Mouse (Mus musculus): ENCODE data around the gene Gpc5.

Gene Gpc5

DNA sequence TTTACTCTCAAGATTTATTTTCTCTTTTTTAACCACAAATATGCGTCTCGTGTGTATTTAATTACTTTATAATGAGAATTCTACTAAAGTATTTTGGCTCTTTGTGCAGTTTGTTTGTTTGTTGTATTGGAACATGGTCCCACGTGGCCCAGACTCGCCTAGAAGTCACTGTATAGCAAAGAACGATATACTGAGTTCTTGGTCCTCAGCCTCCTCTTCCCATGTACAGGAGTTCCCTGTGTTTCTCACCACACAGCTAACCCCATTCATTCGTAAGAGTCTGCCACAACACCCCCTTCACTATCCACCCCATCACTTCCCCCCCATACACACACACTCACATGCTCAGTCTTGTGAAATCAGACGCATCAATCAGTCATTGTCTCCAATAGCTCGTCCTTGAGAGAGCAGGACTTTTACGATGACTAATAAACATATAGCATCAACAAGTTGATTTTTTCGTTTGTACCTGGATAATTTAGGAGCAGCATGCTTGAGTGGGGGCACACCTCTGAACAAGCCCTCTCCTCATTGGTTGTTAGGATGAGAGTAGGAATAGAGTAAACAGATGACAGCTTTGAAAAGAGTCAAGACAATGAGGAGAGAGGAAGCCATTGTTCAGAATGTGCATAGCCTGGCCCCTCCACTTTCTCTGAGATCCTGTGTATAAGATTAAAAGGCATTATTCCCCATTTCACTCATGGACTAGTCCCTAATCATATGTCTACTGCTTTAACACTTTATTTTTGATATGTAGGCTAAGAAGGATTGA lies 740.0 kb downstream of the Gpc5 start:
- no peak for DNase-seq (ENCODE audit: low spot score in 2 of 2)

DNA sequence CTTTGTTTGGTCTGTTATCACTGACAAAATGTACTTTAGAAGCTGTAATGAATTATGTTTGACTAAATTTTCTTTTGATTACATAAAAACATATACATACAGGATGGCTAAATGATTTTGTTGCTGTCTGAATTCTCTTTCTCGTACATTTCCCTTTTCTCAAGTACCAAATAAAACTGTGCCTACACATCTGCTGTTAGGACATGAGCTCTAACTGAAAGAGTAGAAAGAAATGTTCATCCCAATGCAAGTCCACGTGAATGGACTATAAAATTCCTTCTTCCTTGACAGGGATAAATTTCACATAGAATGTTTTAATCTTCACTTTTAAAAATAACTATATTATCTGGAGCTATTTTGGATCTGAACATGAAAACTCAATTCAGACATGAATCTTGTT lies 751.8 kb downstream of the Gpc5 start:
- no peak for DNase-seq (ENCODE audit: low spot score in 2 of 2)

DNA sequence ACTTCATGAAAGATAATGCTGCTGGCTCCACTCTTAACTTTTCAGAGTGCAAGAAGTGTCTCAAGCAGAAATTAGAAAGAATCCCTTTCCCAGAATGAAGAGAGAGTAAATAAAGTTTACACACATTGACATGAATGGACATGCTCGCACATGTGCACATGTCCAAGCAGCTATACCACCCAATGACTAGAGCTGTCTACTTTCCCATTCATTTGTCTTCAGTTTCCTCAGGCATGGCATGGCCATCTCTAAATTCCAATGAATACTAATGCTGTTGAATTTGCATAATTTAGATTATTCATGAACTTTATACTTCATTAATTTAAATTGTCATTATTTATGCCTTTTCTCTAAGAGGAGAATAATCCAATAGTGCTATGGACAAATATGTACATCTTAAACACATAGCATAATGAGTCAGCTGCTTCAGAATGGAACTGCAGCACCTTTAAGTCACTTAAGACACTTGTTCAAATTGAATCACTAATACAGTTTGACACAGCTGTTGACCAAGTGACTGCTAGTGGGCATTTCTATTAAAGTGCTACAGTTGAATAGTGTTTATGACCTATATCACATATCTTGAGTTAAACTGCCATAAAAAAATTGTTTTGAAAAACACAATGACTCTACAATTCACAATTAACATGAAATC lies 752.9 kb downstream of the Gpc5 start:
- DNase-seq (ENCODE audit: low spot score in 2 of 2): no peak

DNA sequence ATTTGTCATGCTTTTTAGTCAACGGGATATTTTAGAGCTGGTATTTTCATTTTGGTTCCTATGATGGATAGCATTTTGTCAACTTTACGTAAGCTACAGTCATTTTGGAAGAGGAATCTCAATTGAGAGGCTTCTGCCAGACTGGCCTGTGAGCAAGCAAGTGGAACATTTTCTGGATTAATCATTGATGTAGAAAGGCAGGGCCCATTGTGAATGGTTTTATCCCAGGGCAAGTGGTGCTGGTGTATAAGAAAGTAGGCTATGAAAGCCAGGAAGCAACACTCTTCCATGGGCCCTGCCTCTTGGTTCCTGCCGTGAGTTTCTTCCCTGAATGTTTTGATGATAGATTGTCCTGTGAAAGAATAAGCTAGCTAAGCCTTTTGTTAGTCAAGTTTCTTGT lies 777.1 kb downstream of the Gpc5 start:
- no peak for DNase-seq (ENCODE audit: low spot score in 2 of 2)

DNA sequence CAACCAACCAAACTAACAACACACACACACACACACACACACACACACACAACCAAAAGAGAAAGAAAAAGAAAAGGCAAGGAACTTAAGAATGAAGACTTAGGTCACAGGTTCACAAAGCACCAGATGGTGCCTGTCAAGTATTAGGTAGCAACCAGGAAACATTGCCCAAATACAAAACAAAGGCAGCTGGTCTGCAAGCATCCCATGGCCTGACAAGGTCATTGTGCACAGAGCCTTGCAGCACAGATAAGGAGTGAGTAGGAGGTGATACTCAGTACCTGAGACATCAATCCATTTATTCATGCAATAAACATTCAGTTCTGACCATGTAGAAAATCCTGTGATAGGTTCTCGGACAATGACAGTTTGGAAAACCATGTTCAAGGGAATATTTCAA lies 884.0 kb downstream of the Gpc5 start:
- no peak for DNase-seq (ENCODE audit: low spot score in 2 of 2)

DNA sequence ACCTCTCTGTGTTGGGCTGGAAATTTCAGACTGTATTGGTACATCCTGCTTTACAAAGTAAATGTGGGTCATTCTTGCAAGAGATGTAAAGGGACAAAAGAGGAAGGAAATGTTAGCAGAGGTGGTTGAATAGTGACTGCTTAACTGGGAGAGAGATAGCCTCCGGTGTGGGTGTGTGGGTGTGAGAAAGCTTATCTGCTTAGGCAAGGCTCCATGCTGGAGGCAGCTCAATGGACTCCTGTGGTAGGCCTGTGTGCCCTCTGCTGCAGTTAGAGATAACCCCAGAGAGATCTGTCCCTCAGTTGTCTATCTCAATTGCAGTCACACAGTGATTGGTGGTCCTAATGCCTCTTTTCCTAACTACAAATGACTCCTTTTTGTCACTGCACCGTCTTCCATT lies 887.2 kb downstream of the Gpc5 start:
- DNase-seq (ENCODE audit: low spot score in 2 of 2): no peak

DNA sequence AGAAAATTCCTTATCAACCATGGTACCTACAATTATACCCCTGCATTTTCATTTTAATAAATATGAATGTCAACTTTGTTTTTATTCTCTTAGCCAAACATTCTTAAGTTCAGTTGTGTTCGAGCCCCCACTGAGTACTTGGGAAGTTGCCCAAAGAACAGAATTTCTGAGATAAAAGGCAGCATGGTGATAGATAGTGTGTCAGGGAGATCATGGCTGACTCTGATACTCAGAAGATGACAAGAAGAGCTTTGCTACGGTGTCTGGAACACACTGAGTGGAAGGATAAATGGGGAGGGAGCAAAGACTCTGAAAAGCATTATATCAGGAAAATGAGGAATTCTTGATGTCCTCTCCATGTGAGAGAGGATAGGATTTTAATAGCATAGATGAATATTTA lies 898.7 kb downstream of the Gpc5 start:
- no peak for DNase-seq (ENCODE audit: low spot score in 2 of 2)

DNA sequence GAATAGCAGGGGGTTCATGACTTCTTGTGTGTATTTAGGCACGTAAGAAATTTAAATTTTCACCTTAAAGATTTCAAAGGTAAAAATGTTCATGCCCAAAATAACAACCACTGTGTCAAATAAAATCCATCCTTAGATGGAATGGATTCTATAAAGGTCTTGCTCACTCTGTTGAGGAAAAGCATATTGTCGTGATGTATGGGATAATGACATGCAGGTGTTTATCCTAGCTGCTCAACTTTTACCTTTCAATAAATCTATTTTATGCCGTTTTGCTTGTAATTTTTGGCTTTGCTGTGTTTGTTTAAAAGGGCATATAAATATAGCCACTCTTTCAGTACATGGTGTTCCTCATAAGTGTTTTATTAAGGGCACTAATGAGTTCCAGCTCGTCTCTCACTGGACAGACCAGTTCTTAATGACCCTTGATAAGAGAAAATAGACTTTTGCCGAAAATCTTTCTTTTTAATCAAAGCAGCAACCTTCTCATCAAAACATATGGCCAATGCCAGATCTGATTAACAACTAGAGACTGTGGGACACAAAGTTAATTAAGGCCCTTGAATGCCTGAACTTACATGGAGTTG lies 901.6 kb downstream of the Gpc5 start:
- DNase-seq (ENCODE audit: low spot score in 2 of 2): no peak

DNA sequence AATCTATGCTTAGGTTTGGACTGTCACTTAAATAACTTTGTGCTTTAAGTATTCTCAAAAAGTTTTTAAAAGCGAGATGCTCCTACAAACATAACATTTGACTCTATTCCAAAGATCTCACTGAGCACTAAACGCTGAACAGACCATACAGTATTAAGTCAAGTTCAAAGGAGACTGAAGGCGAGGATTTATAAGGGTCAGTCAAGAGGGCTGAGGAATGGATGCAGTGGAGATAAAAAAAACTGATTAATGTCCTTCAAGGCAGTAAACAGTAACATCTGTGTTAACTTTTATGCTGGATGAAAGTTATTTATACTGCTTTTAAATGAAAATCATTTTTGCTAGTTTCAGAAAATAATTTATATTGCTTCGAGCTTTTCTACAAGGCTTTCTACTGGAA lies 906.9 kb downstream of the Gpc5 start:
- no peak for DNase-seq (ENCODE audit: low spot score in 2 of 2)

DNA sequence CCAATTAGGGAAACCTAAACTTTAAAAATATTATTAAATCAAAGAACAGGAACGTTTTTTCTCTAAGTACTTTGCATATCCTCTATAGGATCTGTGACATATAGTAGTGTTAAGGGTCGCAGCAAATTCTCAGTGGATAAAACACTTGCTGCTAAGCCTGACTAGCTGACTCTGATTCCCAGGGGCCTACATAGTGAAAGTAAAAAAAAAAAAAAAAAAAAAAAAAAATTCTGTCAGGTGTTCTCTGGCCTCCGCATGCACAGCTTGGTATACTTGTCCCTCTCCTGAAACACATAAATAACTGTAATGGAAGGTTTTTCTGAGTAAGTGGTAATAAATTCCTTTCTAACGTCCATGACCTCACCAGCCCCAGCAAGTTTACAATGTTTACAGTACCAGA lies 995.0 kb downstream of the Gpc5 start:
- DNase-seq (ENCODE audit: low spot score in 2 of 2): no peak

DNA sequence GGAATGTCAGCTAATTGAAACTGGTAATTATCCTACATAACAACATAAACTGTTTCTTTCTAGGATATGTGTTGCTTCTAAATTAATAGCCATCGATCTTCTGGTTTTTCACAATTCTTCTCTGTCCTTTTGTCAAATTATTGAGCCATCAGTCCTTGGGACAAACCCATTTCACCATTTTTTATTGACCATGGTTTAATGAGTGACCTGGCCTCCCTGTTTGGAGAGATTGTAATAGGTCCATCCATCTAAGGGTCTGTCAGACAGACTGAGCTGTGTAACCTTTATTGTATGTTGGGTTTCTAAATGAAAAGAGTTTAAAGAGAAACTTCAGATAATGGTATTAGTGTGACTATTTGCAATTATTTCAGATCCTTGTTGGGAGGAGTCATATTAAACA lies 1035.9 kb downstream of the Gpc5 start:
- no peak for DNase-seq (ENCODE audit: low spot score in 2 of 2)

DNA sequence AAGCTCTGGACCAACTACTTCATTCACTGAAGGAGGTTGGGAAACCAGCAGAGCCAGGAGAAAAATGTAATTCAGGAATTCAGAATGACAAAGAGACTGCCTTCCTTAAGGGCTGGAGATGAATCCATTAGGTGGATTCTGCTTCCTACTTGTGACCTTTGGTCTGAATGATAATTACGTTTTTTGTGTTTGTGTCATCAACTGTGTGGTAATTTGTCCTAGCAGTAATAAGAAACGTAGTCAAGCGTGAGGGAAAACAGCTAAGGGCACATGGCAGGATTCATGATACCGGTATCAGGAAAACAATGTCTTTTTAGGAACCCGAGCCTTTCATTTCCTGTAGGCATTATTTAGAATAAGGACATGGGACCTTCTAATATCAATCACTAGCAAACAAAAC lies 1045.3 kb downstream of the Gpc5 start:
- no peak for DNase-seq (ENCODE audit: low spot score in 2 of 2)

DNA sequence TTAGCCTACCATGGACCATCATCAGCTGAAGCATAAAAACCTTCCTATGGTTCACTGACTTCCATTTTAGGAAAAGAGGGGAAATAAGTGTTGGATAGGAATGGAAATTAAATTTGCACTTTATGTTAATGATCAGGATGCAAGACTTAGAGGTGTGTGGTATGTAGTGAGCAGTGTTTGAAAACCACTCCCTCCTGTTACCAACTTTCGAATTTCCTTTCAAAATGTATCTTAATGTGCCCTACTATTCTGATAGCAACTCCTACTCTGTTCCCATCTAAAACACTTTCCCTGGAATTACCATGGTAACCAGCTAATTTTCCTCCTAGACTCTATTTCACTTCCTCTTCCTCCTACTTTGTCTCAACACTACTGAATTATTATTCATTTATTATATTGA lies 1045.8 kb downstream of the Gpc5 start:
- no peak for DNase-seq (ENCODE audit: low spot score in 2 of 2)

DNA sequence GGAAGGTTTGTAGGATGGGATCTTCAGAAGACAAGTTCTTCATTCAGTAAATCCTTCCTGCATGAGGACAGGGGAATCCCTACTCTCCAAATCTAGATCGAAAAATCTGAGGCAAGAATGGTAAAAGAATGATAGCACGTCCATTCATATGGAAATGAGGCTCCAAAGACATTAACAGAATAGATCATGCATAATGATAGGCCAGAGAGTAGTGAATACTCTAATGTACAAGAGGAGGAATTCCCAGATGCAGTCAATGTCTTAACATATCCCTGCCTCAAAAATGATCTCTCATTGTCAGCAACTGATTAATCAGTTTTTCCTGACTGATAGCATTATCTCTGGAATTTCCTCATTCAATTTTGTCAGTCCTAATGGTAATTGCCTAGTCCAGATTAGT lies 1070.6 kb downstream of the Gpc5 start:
- DNase-seq (ENCODE audit: low spot score in 2 of 2): no peak

DNA sequence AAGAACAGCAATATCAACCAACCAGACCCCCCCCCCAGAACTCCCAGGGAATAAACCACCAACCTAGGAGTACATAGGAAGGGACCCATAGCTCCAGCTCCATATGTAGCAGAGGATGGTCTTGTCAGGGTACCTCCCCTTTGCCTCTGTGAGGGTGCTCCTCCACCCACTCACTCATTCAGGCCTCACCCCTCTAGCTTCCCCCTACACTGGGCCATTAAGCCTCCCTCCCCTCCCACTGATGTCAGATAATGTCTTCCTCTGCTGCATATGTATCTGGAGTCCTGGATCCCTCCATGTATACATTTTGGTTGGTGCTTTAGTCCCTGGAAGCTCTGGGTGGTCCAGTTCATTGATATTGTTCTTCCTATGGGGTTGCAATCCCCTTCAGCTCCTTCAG lies 1075.4 kb downstream of the Gpc5 start:
- DNase-seq (ENCODE audit: low spot score in 2 of 2): no peak

DNA sequence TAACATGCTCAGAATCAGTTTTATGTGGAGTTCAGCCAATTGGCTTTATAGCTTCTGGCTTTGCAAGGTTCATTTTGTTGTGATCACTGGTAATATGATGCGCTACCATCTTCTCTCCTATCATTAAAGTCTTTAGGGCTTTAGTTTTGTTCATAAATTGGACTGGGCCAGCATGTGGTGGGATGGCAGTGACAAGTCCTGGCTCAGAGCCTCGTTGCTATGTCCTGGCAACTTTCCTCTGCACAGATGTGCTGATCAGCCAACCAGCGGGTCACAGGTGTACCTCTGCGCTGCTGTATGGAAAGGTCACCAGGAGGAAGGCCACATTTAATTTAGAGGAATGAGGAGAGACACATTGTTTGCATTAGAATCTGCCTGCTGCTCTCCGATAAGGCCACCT lies 1077.1 kb downstream of the Gpc5 start:
- no peak for DNase-seq (ENCODE audit: low spot score in 2 of 2)

DNA sequence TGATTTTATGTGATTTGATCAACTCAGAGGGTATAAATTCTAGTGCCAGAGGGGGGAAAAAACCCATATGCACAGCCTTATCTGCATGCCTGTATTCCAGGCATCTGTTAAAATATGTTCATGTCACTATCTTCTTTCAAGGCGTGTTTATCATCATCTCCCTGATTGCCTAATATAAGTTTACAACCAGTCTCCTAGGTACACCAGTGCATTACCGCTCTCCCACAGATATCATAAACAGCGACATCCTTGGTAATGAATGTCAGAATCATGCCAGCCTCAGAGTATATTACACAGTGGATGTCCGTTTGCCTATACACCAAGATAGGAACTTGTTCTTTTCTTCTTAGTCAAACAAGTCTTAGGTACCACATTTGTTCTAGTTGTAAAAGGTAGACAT lies 1095.0 kb downstream of the Gpc5 start:
- DNase-seq (ENCODE audit: low spot score in 2 of 2): no peak

DNA sequence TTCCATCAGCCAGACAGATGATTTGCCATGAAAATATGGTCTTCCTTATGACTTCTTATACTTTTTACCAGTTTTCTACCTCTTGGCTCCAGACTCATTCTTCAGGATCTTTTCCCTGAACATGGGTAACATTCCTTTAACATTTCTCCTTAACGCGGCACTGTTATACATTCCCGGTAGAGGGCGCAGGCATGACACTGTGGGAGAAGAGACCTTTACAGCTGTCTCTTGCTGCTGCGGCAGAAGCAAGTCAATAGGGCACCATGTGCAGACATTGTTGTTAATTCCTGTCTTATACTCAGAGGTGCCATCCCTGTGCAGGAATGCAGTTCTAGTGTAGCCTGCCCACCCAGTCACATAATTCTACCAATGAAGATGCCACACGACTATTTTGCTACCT lies 1115.0 kb downstream of the Gpc5 start:
- DNase-seq (ENCODE audit: low spot score in 2 of 2): no peak

DNA sequence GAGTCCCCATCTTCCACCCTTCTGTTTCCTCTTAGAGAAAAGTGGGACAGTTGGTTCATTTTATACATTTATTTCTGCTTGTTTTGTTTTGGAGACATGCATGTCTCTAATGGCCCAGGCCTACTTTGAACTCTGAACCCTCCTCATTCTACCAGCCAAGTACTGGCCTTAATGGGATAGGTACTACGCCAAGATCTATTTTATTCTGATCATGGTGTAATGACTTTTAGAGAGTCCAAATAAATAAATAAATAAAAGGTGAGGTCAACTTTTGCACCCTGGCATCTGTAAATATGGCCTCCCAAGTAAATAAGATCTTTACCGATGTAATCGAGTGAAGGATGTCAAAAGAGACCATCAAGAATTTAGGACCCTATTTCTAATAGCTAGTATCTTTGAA lies 1116.6 kb downstream of the Gpc5 start:
- no peak for DNase-seq (ENCODE audit: low spot score in 2 of 2)

DNA sequence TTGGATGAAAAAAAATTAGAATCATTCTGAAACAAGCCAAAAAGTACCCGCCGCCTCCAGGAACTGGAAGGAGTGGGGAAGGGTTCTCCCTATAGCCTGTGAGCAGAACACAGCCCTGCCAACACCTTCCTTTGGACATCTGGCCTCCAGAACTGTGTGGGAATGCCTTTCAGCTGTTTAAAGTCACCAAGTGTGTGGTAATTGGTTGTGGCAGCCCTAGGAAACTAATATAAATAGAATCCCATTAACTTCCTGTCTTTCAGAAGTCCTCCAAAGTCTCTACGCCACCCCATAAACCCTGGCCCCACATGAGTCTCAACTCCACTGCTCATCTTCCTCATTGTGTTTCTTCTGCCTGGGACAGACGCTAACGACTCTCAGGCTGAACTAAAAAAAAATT lies 1117.0 kb downstream of the Gpc5 start:
- no peak for DNase-seq (ENCODE audit: low spot score in 2 of 2)

DNA sequence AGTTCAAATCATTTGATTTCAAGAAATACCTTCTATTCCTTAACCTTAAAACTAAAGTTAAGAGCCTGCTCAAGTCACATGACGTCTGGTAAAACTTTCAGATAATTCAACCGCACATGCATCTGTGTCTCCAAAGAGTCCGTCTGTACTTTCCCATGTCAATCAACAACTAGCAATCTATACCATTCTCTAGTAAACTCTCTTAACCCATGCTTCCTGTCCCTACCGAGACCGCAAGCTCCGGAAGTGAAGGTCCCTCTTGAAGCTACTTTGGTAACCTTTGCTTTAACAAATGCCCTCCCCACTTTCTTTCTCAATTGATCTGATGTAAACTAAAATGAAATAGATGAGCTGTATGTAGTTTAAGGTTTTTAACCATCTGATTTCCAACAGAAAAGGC lies 1118.3 kb downstream of the Gpc5 start:
- no peak for DNase-seq (ENCODE audit: low spot score in 2 of 2)

DNA sequence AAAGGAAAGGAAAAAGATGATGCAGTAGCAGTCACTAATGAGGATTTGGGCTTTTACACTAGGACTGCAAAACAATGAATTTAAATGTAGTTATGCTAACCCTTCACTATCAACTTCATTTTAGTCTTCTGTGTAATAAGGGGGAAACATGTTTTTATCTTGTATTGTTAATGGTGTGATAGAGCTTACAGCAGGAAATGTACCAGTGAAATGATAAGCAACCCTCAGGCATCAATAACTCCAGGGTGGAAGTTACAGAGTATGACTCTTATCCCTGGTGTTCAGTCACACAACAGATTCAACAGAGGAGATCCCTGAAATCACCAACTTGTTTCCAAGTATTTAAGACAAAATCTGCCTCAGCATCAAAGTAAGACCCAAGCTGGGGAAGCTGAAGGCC lies 1120.0 kb downstream of the Gpc5 start:
- no peak for DNase-seq (ENCODE audit: low spot score in 2 of 2)

DNA sequence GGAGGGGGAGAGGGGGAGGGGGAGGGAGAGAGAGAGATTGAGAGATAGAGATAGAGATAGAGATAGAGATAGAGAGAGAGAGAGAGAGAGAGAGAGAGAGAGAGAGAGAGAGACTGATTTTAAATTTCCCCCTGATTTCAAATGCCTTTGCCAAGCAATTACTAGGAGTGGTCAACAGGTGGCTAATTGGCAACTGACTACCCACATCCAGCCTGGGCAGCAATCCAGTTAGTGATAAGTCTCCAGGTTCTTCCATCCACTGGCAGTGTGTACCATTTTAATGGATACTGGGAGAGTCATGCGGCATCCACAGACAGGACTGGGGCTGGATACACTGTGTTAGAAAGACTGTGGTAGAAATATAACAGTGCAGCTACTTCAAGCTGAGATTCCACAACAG lies 1166.1 kb downstream of the Gpc5 start:
- no peak for DNase-seq (ENCODE audit: low spot score in 2 of 2)

DNA sequence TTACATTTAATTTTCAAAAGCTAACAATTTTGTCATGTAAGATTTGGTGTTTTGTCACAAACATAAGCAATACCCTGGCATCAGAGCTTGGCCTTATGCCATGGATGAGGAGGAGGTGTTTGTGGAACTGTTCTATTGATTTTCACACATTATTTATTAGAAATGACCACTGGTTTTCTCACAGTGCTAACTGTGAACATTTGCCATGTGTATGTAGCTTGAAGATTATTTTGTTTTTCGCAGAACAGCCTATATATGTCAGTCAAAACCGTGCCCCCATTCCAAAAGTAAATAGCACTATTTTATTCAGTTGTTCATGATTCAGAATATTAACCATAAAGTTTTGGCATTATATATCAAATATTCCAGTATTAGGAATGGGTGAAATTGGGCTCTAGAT lies 1216.5 kb downstream of the Gpc5 start:
- DNase-seq (ENCODE audit: low spot score in 2 of 2): no peak
